Mouse (Mus musculus): ENCODE measurements at regions not wholly inside any gene's neighbourhood (a gene's known extent, or its start where the extent isn't known, plus 50 kb on each side); places are given as distances from the start of the nearest gene placed in this dataset.

- TF ChIP-seq ZNF384 (IDR thresholded peaks at IDR 0.05; ENCODE audit: low read depth, low read length) = no peak
- TF ChIP-seq CHD2 (IDR thresholded peaks at IDR 0.05; ENCODE audit: low read depth, low read length) = no peak
- Histone ChIP-seq H3K9me3 (ENCODE audit: control insufficient read depth, insufficient read depth, low read depth, low read length) (no peaks in the 10 kb centered on the region), H3K36me3 (ENCODE audit: control insufficient read depth, insufficient read depth, low read length, poor library complexity, severe bottlenecking) (no peaks in the 10 kb centered on the region), H3K27ac (ENCODE audit: insufficient read depth, low read depth, low read length, poor library complexity, severe bottlenecking) (no peak overlapping the region), H3K4me3 (ENCODE audit: insufficient read depth in 1 of 2, low read depth in 1 of 2, low read length in 2 of 2, poor library complexity in 1 of 2, severe bottlenecking in 1 of 2) (no peak overlapping the region), H3K9ac (ENCODE audit: insufficient read depth, low read depth, low read length, poor library complexity, severe bottlenecking) (no peak overlapping the region), H3K4me1 (ENCODE audit: control insufficient read depth in 2 of 2, insufficient read depth in 2 of 2, low read length in 2 of 2, poor library complexity in 1 of 2) (no peaks in the 10 kb centered on the region)
- DNase-seq (ENCODE audit: low read depth, low spot score) = no peak
- in situ Hi-C loops (cut with MboI; ENCODE audit: low sequenced_read_pairs in 2 of 2, unreplicated experiment in 2 of 2) = no loop called here
These were observed 296.7 kb upstream of the Rnf219 start for GRCm38 (mm10) chr14:104819106-104819505.

GRCm38 (mm10) chr14:104813977-104814584, 291.6 kb upstream of the Rnf219 start:
- H3K9me3 ChIP-seq (ENCODE audit: control insufficient read depth, insufficient read depth, low read depth, low read length) = no peaks in the 10 kb centered on the region
- H3K4me3 ChIP-seq (ENCODE audit: insufficient read depth in 1 of 2, low read depth in 1 of 2, low read length in 2 of 2, poor library complexity in 1 of 2, severe bottlenecking in 1 of 2) = no peak overlapping the region
- in situ Hi-C loops (cut with MboI; ENCODE audit: low sequenced_read_pairs in 2 of 2, unreplicated experiment in 2 of 2) = no loop called here
- H3K36me3 ChIP-seq (ENCODE audit: control insufficient read depth, insufficient read depth, low read length, poor library complexity, severe bottlenecking) = no peaks in the 10 kb centered on the region
- peak; percentile 51 for DNase-seq (ENCODE audit: low read depth, low spot score)
- no peak overlapping the region for H3K27ac ChIP-seq (ENCODE audit: insufficient read depth, low read depth, low read length, poor library complexity, severe bottlenecking)
- no peak overlapping the region for H3K9ac ChIP-seq (ENCODE audit: insufficient read depth, low read depth, low read length, poor library complexity, severe bottlenecking)
- TF ChIP-seq MAFK (IDR thresholded peaks at IDR 0.05; ENCODE audit: insufficient read depth, low read depth, low read length) = no peak
- TF ChIP-seq ZC3H11A (IDR thresholded peaks at IDR 0.05; ENCODE audit: borderline replicate concordance, low read depth, low read length) = peak; percentile 40; the same call in 1 of the 2 replicates
- no peaks in the 10 kb centered on the region for H3K4me1 ChIP-seq (ENCODE audit: control insufficient read depth in 2 of 2, insufficient read depth in 2 of 2, low read length in 2 of 2, poor library complexity in 1 of 2)

- H3K4me3 ChIP-seq (ENCODE audit: insufficient read depth in 1 of 2, low read depth in 1 of 2, low read length in 2 of 2, poor library complexity in 1 of 2, severe bottlenecking in 1 of 2) = no peak overlapping the region
- no peak overlapping the region for H3K9ac ChIP-seq (ENCODE audit: insufficient read depth, low read depth, low read length, poor library complexity, severe bottlenecking)
- H3K36me3 ChIP-seq (ENCODE audit: control insufficient read depth, insufficient read depth, low read length, poor library complexity, severe bottlenecking) = no peaks in the 10 kb centered on the region
- DNase-seq (ENCODE audit: low read depth, low spot score) = no peak
- no peaks in the 10 kb centered on the region for H3K4me1 ChIP-seq (ENCODE audit: control insufficient read depth in 2 of 2, insufficient read depth in 2 of 2, low read length in 2 of 2, poor library complexity in 1 of 2)
- no peak overlapping the region for H3K27ac ChIP-seq (ENCODE audit: insufficient read depth, low read depth, low read length, poor library complexity, severe bottlenecking)
- H3K9me3 ChIP-seq (ENCODE audit: control insufficient read depth, insufficient read depth, low read depth, low read length) = no peaks in the 10 kb centered on the region
- in situ Hi-C loops (cut with MboI; ENCODE audit: low sequenced_read_pairs in 2 of 2, unreplicated experiment in 2 of 2) = no loop called here
- TF ChIP-seq MAFK (IDR thresholded peaks at IDR 0.05; ENCODE audit: insufficient read depth, low read depth, low read length) = no peak
- no peak for TF ChIP-seq ZNF384 (IDR thresholded peaks at IDR 0.05; ENCODE audit: low read depth, low read length)
- TF ChIP-seq ZC3H11A (IDR thresholded peaks at IDR 0.05; ENCODE audit: borderline replicate concordance, low read depth, low read length) = no peak
- TF ChIP-seq HCFC1 (IDR thresholded peaks at IDR 0.05; ENCODE audit: borderline replicate concordance, insufficient read depth, low read length) = no peak
These were observed 289.6 kb upstream of the Rnf219 start for GRCm38 (mm10) chr14:104812006-104812405.

- H3K27ac ChIP-seq (ENCODE audit: insufficient read depth, low read depth, low read length, poor library complexity, severe bottlenecking) = no peak overlapping the region
- H3K36me3 ChIP-seq (ENCODE audit: control insufficient read depth, insufficient read depth, low read length, poor library complexity, severe bottlenecking) = no peaks in the 10 kb centered on the region
- no peaks in the 10 kb centered on the region for H3K9me3 ChIP-seq (ENCODE audit: control insufficient read depth, insufficient read depth, low read depth, low read length)
- H3K4me1 ChIP-seq (ENCODE audit: control insufficient read depth in 2 of 2, insufficient read depth in 2 of 2, low read length in 2 of 2, poor library complexity in 1 of 2) = no peaks in the 10 kb centered on the region
- no peak overlapping the region for H3K4me3 ChIP-seq (ENCODE audit: insufficient read depth in 1 of 2, low read depth in 1 of 2, low read length in 2 of 2, poor library complexity in 1 of 2, severe bottlenecking in 1 of 2)
- TF ChIP-seq HCFC1 (IDR thresholded peaks at IDR 0.05; ENCODE audit: borderline replicate concordance, insufficient read depth, low read length) (no peak), CHD2 (IDR thresholded peaks at IDR 0.05; ENCODE audit: low read depth, low read length) (no peak)
- H3K9ac ChIP-seq (ENCODE audit: insufficient read depth, low read depth, low read length, poor library complexity, severe bottlenecking) = no peak overlapping the region
- no peak for DNase-seq (ENCODE audit: low read depth, low spot score)
- in situ Hi-C loops (cut with MboI; ENCODE audit: low sequenced_read_pairs in 2 of 2, unreplicated experiment in 2 of 2) = no loop called here
These were observed 282.9 kb upstream of the Rnf219 start for GRCm38 (mm10) chr14:104805332-104805731.

GRCm38 (mm10) chr14:104796348-104796965, 274.0 kb upstream of the Rnf219 start:
- Histone ChIP-seq H3K4me1 (ENCODE audit: control insufficient read depth in 2 of 2, insufficient read depth in 2 of 2, low read length in 2 of 2, poor library complexity in 1 of 2) (no peaks in the 10 kb centered on the region), H3K9me3 (ENCODE audit: control insufficient read depth, insufficient read depth, low read depth, low read length) (no peaks in the 10 kb centered on the region), H3K27ac (ENCODE audit: insufficient read depth, low read depth, low read length, poor library complexity, severe bottlenecking) (no peak overlapping the region), H3K9ac (ENCODE audit: insufficient read depth, low read depth, low read length, poor library complexity, severe bottlenecking) (no peak overlapping the region), H3K4me3 (ENCODE audit: insufficient read depth in 1 of 2, low read depth in 1 of 2, low read length in 2 of 2, poor library complexity in 1 of 2, severe bottlenecking in 1 of 2) (no peak overlapping the region), H3K36me3 (ENCODE audit: control insufficient read depth, insufficient read depth, low read length, poor library complexity, severe bottlenecking) (no peaks in the 10 kb centered on the region)
- in situ Hi-C loops (cut with MboI; ENCODE audit: low sequenced_read_pairs in 2 of 2, unreplicated experiment in 2 of 2) = no loop called here
- DNase-seq (ENCODE audit: low read depth, low spot score) = no peak
- TF ChIP-seq ZNF384 (IDR thresholded peaks at IDR 0.05; ENCODE audit: low read depth, low read length) (no peak), CHD2 (IDR thresholded peaks at IDR 0.05; ENCODE audit: low read depth, low read length) (no peak), ZC3H11A (IDR thresholded peaks at IDR 0.05; ENCODE audit: borderline replicate concordance, low read depth, low read length) (no peak), HCFC1 (IDR thresholded peaks at IDR 0.05; ENCODE audit: borderline replicate concordance, insufficient read depth, low read length) (no peak), MAFK (IDR thresholded peaks at IDR 0.05; ENCODE audit: insufficient read depth, low read depth, low read length) (no peak)
